8 mouse cellular contexts compared by ENCODE assay signal in genomic region chr11:77446628-77447041, GRCm38 (mm10). TPM values are rescaled to one million over a fixed set of nuclear protein-coding genes. Genes with fewer than 3 reads are reported as not detected.
A peak's percentile ranks its signal among the peaks of the same experiment; 100 is the strongest.
DNase-seq lines count a peak whose midpoint lies in the region; ATAC-seq and TF ChIP-seq lines count a peak whose summit lies in the region.

No protein-coding gene starts in this region.

- intact Hi-C loops in left cerebral cortex, adult 2 months (cut with DNase I): loop anchor here (2.0 to 5.0 kb wide), 3 partner anchors 129 to 344 kb away; no protein-coding TSS in a partner anchor
- intact Hi-C loops in heart, postnatal 36 days (cut with DNase I): loop anchor here (1.0 to 5.0 kb wide), 2 partner anchors 129 to 229 kb away; partner anchors contain the start of gene Ssh2

- WGBS in liver, adult 2 months: 9% methylated on average over 6 of the region's 6 CpGs
- WGBS in midbrain, embryonic 16.5 days: 71% methylated on average over 6 of the region's 6 CpGs

- no peaks in the 10 kb centered on the region for H3K27me3 ChIP-seq in Patski
- H3K27me3 ChIP-seq in liver, adult 2 months (ENCODE audit: control insufficient read depth, insufficient read depth, low read length): no peaks in the 10 kb centered on the region
- H3K27me3 ChIP-seq in midbrain, embryonic 16.5 days (ENCODE audit: control insufficient read depth, insufficient read depth, low read depth, low read length): no peaks in the 10 kb centered on the region

- H3K9ac ChIP-seq in liver, adult 2 months (ENCODE audit: low read depth, low read length): peak overlapping the region; percentile 37; the same call in 1 of the 2 replicates
- H3K9ac ChIP-seq in midbrain, embryonic 16.5 days (ENCODE audit: low read depth, low read length): no peak overlapping the region

- in situ Hi-C loops in Patski (cut with MboI; ENCODE audit: low pct_unique_long_range_greater_than_20kb): loop anchor here (5.0 kb wide), 3 partner anchors 129 to 344 kb away; no protein-coding TSS in a partner anchor

- H3K4me3 ChIP-seq in left cerebral cortex, adult 2 months: no peak overlapping the region
- no peak overlapping the region for H3K4me3 ChIP-seq in cortical plate, adult 2 months (ENCODE audit: insufficient read depth, low read length)
- no peak overlapping the region for H3K4me3 ChIP-seq in liver, adult 2 months (ENCODE audit: insufficient read depth, low read depth, low read length)
- H3K4me3 ChIP-seq in midbrain, embryonic 16.5 days (ENCODE audit: low read depth, low read length): no peak overlapping the region

- ATAC-seq in Patski: peak; percentile 54
- ATAC-seq in midbrain, embryonic 16.5 days: no peak

- H3K9me3 ChIP-seq in midbrain, embryonic 16.5 days (replicated peaks; ENCODE audit: control insufficient read depth, low read length, poor library complexity, severe bottlenecking): no peaks in the 10 kb centered on the region

- POLR2A ChIA-PET in Patski (lab: Charles Lee): interaction anchor here (0.9 kb wide), 1 partner anchor 45 kb away, joined by 3 read pairs; no protein-coding TSS in a partner anchor

- no peak overlapping the region for H3K4me2 ChIP-seq in midbrain, embryonic 16.5 days (ENCODE audit: low read length)

- H3K4me1 ChIP-seq in cortical plate, adult 2 months (ENCODE audit: control insufficient read depth, insufficient read depth, low read length): peaks cover 4% of the 10 kb centered on the region; the same call in 1 of the 2 replicates
- H3K4me1 ChIP-seq in liver, adult 2 months (ENCODE audit: control insufficient read depth, insufficient read depth, low read length): peaks cover 32% of the 10 kb centered on the region
- H3K4me1 ChIP-seq in midbrain, embryonic 16.5 days (ENCODE audit: control insufficient read depth, insufficient read depth, low read length): no peaks in the 10 kb centered on the region

- no peak for TF ChIP-seq POLR2A in cortical plate, adult 2 months (IDR thresholded peaks at IDR 0.05; ENCODE audit: extremely low read depth, insufficient read depth, low read length)
- no peak for TF ChIP-seq POLR2A in liver, adult 2 months (IDR thresholded peaks at IDR 0.05; ENCODE audit: extremely low read depth, insufficient read depth, low read length)

- no peaks in the 10 kb centered on the region for H3K79me2 ChIP-seq in liver, adult 2 months (ENCODE audit: control insufficient read depth, insufficient read depth, low read length)

- H3K27ac ChIP-seq in left cerebral cortex, adult 2 months: no peak overlapping the region
- no peak overlapping the region for H3K27ac ChIP-seq in cortical plate, adult 2 months (ENCODE audit: insufficient read depth, low read length)
- peak overlapping the region; percentile 63 for H3K27ac ChIP-seq in liver, adult 2 months (replicated peaks; ENCODE audit: insufficient read depth, low read depth, low read length)
- no peak overlapping the region for H3K27ac ChIP-seq in midbrain, embryonic 16.5 days (ENCODE audit: low read length)

- H3K36me3 ChIP-seq in liver, adult 2 months (ENCODE audit: control insufficient read depth, insufficient read depth, low read length): peaks cover 37% of the 10 kb centered on the region
- peaks cover 14% of the 10 kb centered on the region for H3K36me3 ChIP-seq in midbrain, embryonic 16.5 days (ENCODE audit: control insufficient read depth, insufficient read depth, low read length)

- CTCF ChIA-PET in Patski (lab: Charles Lee): interaction anchor here (0.8 to 4.4 kb wide), 13 partner anchors 8 to 348 kb away, joined by 3 to 47 read pairs (median 4); no protein-coding TSS in a partner anchor

- peak; percentile 71 for TF ChIP-seq CTCF in left cerebral cortex, adult 2 months (IDR thresholded peaks at IDR 0.05)
- peak; percentile 84 for TF ChIP-seq CTCF in Patski (IDR thresholded peaks at IDR 0.05)
- peak; percentile 66 for TF ChIP-seq CTCF in cortical plate, adult 2 months (IDR thresholded peaks at IDR 0.05; ENCODE audit: extremely low read depth, insufficient read depth, low read length)
- peak; percentile 51 for TF ChIP-seq CTCF in liver, adult 2 months (IDR thresholded peaks at IDR 0.05; ENCODE audit: low read depth, low read length)

- DNase-seq in left cerebral cortex, adult 2 months (ENCODE audit: extremely low spot score in 1 of 2, low spot score in 2 of 2): no peak
- no peak for DNase-seq in left cerebral cortex, adult 8-10 months (ENCODE audit: low spot score in 2 of 2)
- DNase-seq in Patski (ENCODE audit: low read depth, low spot score): no peak
- peak; percentile 51 to 75 for DNase-seq in heart, postnatal 36 days
- peak; percentile 75 for DNase-seq in liver, adult 2 months (ENCODE audit: extremely low read depth, low read depth, low spot score)
- DNase-seq in retina, embryonic 14.5 days (ENCODE audit: low spot score): peak; percentile 79

RNA-seq across cellular contexts. Expression of gene Coro6, which starts 15.6 kb away (rescaled TPM):
- total RNA-seq in left cerebral cortex, adult 2 months (2021): 10 to 100 TPM; 48.9 to 57.9 TPM
- total RNA-seq in left cerebral cortex, adult 8-10 months (2022): 10 to 100 TPM; 48.9 to 51.4 (median 50.4) TPM
- polyA plus RNA-seq in Patski (2021): 18.0 TPM
- polyA plus RNA-seq in cortical plate, adult 2 months (2012; rRNA removed): 154 and 169 TPM in 2 replicates
- total RNA-seq in heart, postnatal 36 days (2021): 100 to 1,000 TPM; 196 to 198 TPM
- 0.07 and 0.09 TPM in 2 replicates for total RNA-seq in liver, adult 2 months (2014; rRNA removed)
- polyA plus RNA-seq in liver, adult 2 months (2012; rRNA removed): 0.16 and 0.19 TPM in 2 replicates
- polyA plus RNA-seq in midbrain, embryonic 16.5 days (2015; fragmentation: Nextera tagmentation; extraction: Ambion mirVana): 0.19 and 0.39 TPM in 2 replicates

RNA-seq across cellular contexts. Expression of gene Ankrd13b, which starts 42.8 kb away (rescaled TPM):
- 10 to 100 TPM; 89.7 to 91.7 TPM for total RNA-seq in left cerebral cortex, adult 2 months (2021)
- total RNA-seq in left cerebral cortex, adult 8-10 months (2022): 10 to 100 TPM; 75.8 to 83.0 (median 79.6) TPM
- polyA plus RNA-seq in Patski (2021): 30.0 TPM
- polyA plus RNA-seq in cortical plate, adult 2 months (2012; rRNA removed): 150 and 151 TPM in 2 replicates
- 10 to 100 TPM in 1 of 2 experiments, 1 to 10 TPM in 1; 9.8 to 10.4 TPM for total RNA-seq in heart, postnatal 36 days (2021)
- 0.37 and 0.67 TPM in 2 replicates for total RNA-seq in liver, adult 2 months (2014; rRNA removed)
- 4.8 and 8.0 TPM in 2 replicates for polyA plus RNA-seq in liver, adult 2 months (2012; rRNA removed)
- polyA plus RNA-seq in midbrain, embryonic 16.5 days (2015; fragmentation: Nextera tagmentation; extraction: Ambion mirVana): 31.9 and 33.7 TPM in 2 replicates

RNA-seq across cellular contexts. Expression of gene Git1, which starts 46.7 kb away (rescaled TPM):
- 100 to 1,000 TPM; 297 to 305 TPM for total RNA-seq in left cerebral cortex, adult 2 months (2021)
- total RNA-seq in left cerebral cortex, adult 8-10 months (2022): 100 to 1,000 TPM; 281 to 307 (median 287) TPM
- 76.8 TPM for polyA plus RNA-seq in Patski (2021)
- 204 and 230 TPM in 2 replicates for polyA plus RNA-seq in cortical plate, adult 2 months (2012; rRNA removed)
- 10 to 100 TPM; 55.2 to 57.1 TPM for total RNA-seq in heart, postnatal 36 days (2021)
- 2.8 and 4.4 TPM in 2 replicates for total RNA-seq in liver, adult 2 months (2014; rRNA removed)
- polyA plus RNA-seq in liver, adult 2 months (2012; rRNA removed): 8.9 and 11.2 TPM in 2 replicates
- 15.9 and 17.3 TPM in 2 replicates for polyA plus RNA-seq in midbrain, embryonic 16.5 days (2015; fragmentation: Nextera tagmentation; extraction: Ambion mirVana)

Comparison
In these comparisons a context has a peak if more than half of its experiments do, and no peak if none do; other contexts are left out.
1. DNase-seq: peak in heart, postnatal 36 days (2 of 2), liver, adult 2 months (single experiment) and retina, embryonic 14.5 days (single experiment); none in left cerebral cortex, adult 2 months (0 of 2), left cerebral cortex, adult 8-10 months (0 of 2) and Patski (single experiment).
2. RNA of gene Coro6, which starts 15.6 kb away (total RNA-seq): 196 to 198 TPM in heart, postnatal 36 days, 48.9 to 57.9 TPM in left cerebral cortex, adult 2 months and 48.9 to 51.4 TPM in left cerebral cortex, adult 8-10 months; 0.07 to 0.09 TPM in liver, adult 2 months; every median in the first group is over 10 times any median in the second.
3. RNA of gene Ankrd13b, which starts 42.8 kb away (total RNA-seq): 89.7 to 91.7 TPM in left cerebral cortex, adult 2 months and 75.8 to 83.0 TPM in left cerebral cortex, adult 8-10 months; 9.8 to 10.4 TPM in heart, postnatal 36 days and 0.37 to 0.67 TPM in liver, adult 2 months; every median in the first group is over 4 times any median in the second.
4. RNA of gene Git1, which starts 46.7 kb away (total RNA-seq): 297 to 305 TPM in left cerebral cortex, adult 2 months, 281 to 307 TPM in left cerebral cortex, adult 8-10 months and 55.2 to 57.1 TPM in heart, postnatal 36 days; 2.8 to 4.4 TPM in liver, adult 2 months; every median in the first group is over 10 times any median in the second.
5. Peak in every context shown above with its lines, with median percentiles within 50 percentile points of each other: CTCF ChIP-seq.